Mouse (Mus musculus) midbrain, embryonic 14.5 days (tissue): ENCODE results near the gene Gm26938. TPM values are rescaled to one million over a fixed set of nuclear protein-coding genes. Genes with fewer than 3 reads are reported as not detected.

ENCODE experiments used
- ATAC-seq: fragments of 200-750 bp; cut with Nextera tagmentation; 2 replicates; pipeline ENCODE4 v1.8.0; 2017; ENCODE audit warnings: moderate number of reproducible peaks, moderate library complexity; ENCODE audit not compliant: low FRiP score, low TSS enrichment
- DNase-seq: peaks from one replicate; pipeline ENCODE4 v3.0.0-alpha.2; 2015
- H3K27ac ChIP-seq: fragments of 300-500 bp; sonication (generic); replicated peaks from 2 replicates; pipeline ENCODE4 v1.5.1; 2014; ENCODE audit warnings: mild to moderate bottlenecking, low read depth, low read length, moderate library complexity
- H3K27me3 ChIP-seq: fragments of 300-500 bp; sonication (generic); 2 replicates; pipeline ENCODE4 v1.6.1; 2014; ENCODE audit warnings: low read length, control low read depth, mixed read lengths; ENCODE audit not compliant: control insufficient read depth, insufficient read depth
- H3K36me3 ChIP-seq: fragments of 300-500 bp; sonication (generic); 2 replicates; pipeline ENCODE4 v1.6.1; 2014; ENCODE audit warnings: low read length, control low read depth; ENCODE audit not compliant: control insufficient read depth, insufficient read depth
- H3K4me1 ChIP-seq: fragments of 300-500 bp; sonication (generic); 2 replicates; pipeline ENCODE4 v1.6.1; 2014; ENCODE audit warnings: mild to moderate bottlenecking, antibody characterized with exemption, low read length, control low read depth; ENCODE audit not compliant: control insufficient read depth, insufficient read depth
- H3K4me2 ChIP-seq: fragments of 300-500 bp; sonication (generic); 2 replicates; pipeline ENCODE4 v1.6.1; 2014; ENCODE audit warnings: mild to moderate bottlenecking, low read length, moderate library complexity
- H3K4me3 ChIP-seq: fragments of 300-500 bp; sonication (generic); replicated peaks from 2 replicates; pipeline ENCODE4 v1.5.1; 2014; ENCODE audit warnings: low read depth, low read length
- H3K9ac ChIP-seq: fragments of 300-500 bp; sonication (generic); replicated peaks from 2 replicates; pipeline ENCODE4 v1.6.1; 2014; ENCODE audit warnings: mild to moderate bottlenecking, low read length, moderate library complexity
- H3K9me3 ChIP-seq: fragments of 300-500 bp; sonication (generic); 2 replicates; pipeline ENCODE4 v1.6.1; 2016; ENCODE audit warnings: low read length, control low read depth, mixed read lengths; ENCODE audit not compliant: control insufficient read depth
- WGBS: fragments of 180-500 bp; shearing (Covaris S2); extraction: QIAGEN DNeasy Blood & Tissue Kit; methylation state at CpG from one replicate; pipeline ENCODE4 v1.1.7; 2014; 5-methylcytosine and 5-hydroxymethylcytosine counted together
- microRNA-seq: library from miRNA; unstranded; fragments of <30 nt; microRNA quantifications from one replicate; pipeline ENCODE4, GENCODE M21; 2016
- polyA plus RNA-seq: library from polyadenylated mRNA; unstranded; fragments of >200 nt; fragmentation: Nextera tagmentation; extraction: Ambion mirVana; gene quantifications from 2 replicates; pipeline ENCODE4 v1.2.1, GENCODE M21; 2014

The Gm26938 gene
- polyA plus RNA-seq, 1 experiment from 2014 or later, result 0.62 TPM

GRCm38 (mm10) chr5:139775216-139775926 lies 50.8 kb downstream of the Gm26938 start, which contains the start of gene Ints1:
Ints1 (minus strand) TSS chr5:139775674.
- Histone ChIP-seq H3K4me3 (peak within 1 kb of the TSS; percentile 88), H3K36me3 (peaks cover 33% of the 10 kb centered on the region), H3K9ac (peak within 1 kb of the TSS; percentile 72), H3K27me3 (no peaks in the 10 kb centered on the region), H3K9me3 (no peaks in the 10 kb centered on the region), H3K27ac (peak within 1 kb of the TSS; percentile 28; the same call in 1 of the 2 replicates), H3K4me1 (peaks cover 8% of the 10 kb centered on the region; the same call in 1 of the 2 replicates), H3K4me2 (peak within 1 kb of the TSS; percentile 97)
- WGBS, result under 1% methylated on average over 55 of the region's 55 CpGs
- peak; percentile 90 for ATAC-seq
- peak; percentile 99 for DNase-seq

- DNase-seq (no peak), ATAC-seq (no peak)
- 95% methylated on average over 8 of the region's 8 CpGs for WGBS
Observed at GRCm38 (mm10) chr5:139768216-139768615, 58.0 kb downstream of the Gm26938 start.

GRCm38 (mm10) chr5:139764296-139764695 lies 61.9 kb downstream of the Gm26938 start:
- WGBS, result 76% methylated on average over 11 of the region's 11 CpGs
- Histone ChIP-seq H3K36me3 (peaks cover 99% of the 10 kb centered on the region), H3K9me3 (no peaks in the 10 kb centered on the region), H3K4me1 (no peaks in the 10 kb centered on the region), H3K27ac (no peak overlapping the region), H3K4me2 (no peak overlapping the region), H3K4me3 (no peak overlapping the region), H3K9ac (no peak overlapping the region), H3K27me3 (no peaks in the 10 kb centered on the region)
- ATAC-seq (no peak), DNase-seq (peak; percentile 60)

More at GRCm38 (mm10) chr5:139768216-139768615, 58.0 kb downstream of the Gm26938 start:
- H3K4me3 ChIP-seq, result no peak overlapping the region
- no peaks in the 10 kb centered on the region for H3K4me1 ChIP-seq
- H3K9me3 ChIP-seq, result no peaks in the 10 kb centered on the region
- no peak overlapping the region for H3K27ac ChIP-seq
- peaks cover 98% of the 10 kb centered on the region for H3K36me3 ChIP-seq
- H3K9ac ChIP-seq, result no peak overlapping the region
- H3K27me3 ChIP-seq, result no peaks in the 10 kb centered on the region
- H3K4me2 ChIP-seq, result no peak overlapping the region

- Histone ChIP-seq H3K27me3 (no peaks in the 10 kb centered on the region), H3K4me1 (no peaks in the 10 kb centered on the region), H3K36me3 (peaks cover 96% of the 10 kb centered on the region), H3K4me3 (no peak overlapping the region), H3K27ac (no peak overlapping the region), H3K4me2 (no peak overlapping the region), H3K9ac (no peak overlapping the region), H3K9me3 (no peaks in the 10 kb centered on the region)
- WGBS, result 89% methylated on average over 16 of the region's 16 CpGs
- ATAC-seq (no peak), DNase-seq (no peak)
Observed at GRCm38 (mm10) chr5:139758096-139758495, 68.1 kb downstream of the Gm26938 start.

Small RNA genes within 50 kb of the gene (microRNA-seq; reads per million reads assigned to microRNA genes)
- gene Mir7037, result not detected

Other genes with a start within 250 kb of the Gm26938 start
- 12.7 and 13.4 TPM in 2 replicates for gene Micall2, start 90.1 kb downstream of the Gm26938 start, polyA plus RNA-seq
- gene Ints1, start 50.7 kb downstream of the Gm26938 start, polyA plus RNA-seq, result 39.0 and 44.7 TPM in 2 replicates
- 9.2 and 10.3 TPM in 2 replicates for gene Mafk, start 34.9 kb downstream of the Gm26938 start, polyA plus RNA-seq
- gene Tmem184a, start 6.5 kb downstream of the Gm26938 start, polyA plus RNA-seq, result 0.08 and 0.18 TPM in 2 replicates
- gene Psmg3, start 478 bp upstream of the Gm26938 start, polyA plus RNA-seq, result 72.6 and 78.0 TPM in 2 replicates
- 3.0 and 3.9 TPM in 2 replicates for gene Elfn1, start 81.5 kb upstream of the Gm26938 start, polyA plus RNA-seq